Mouse (Mus musculus) WW6 (cell line): ENCODE results near the gene Hist1h1d.
"Not testable (repeated sequence)": the region's sequence is repeated elsewhere in the genome, so short reads cannot be mapped to it uniquely, and the experiment has no call there.

Source experiments
- DNase-seq: peaks from one replicate; pipeline ENCODE4 v3.0.0-alpha.2; 2013; ENCODE audit warnings: low read depth, low spot score

The Hist1h1d gene

DNA sequence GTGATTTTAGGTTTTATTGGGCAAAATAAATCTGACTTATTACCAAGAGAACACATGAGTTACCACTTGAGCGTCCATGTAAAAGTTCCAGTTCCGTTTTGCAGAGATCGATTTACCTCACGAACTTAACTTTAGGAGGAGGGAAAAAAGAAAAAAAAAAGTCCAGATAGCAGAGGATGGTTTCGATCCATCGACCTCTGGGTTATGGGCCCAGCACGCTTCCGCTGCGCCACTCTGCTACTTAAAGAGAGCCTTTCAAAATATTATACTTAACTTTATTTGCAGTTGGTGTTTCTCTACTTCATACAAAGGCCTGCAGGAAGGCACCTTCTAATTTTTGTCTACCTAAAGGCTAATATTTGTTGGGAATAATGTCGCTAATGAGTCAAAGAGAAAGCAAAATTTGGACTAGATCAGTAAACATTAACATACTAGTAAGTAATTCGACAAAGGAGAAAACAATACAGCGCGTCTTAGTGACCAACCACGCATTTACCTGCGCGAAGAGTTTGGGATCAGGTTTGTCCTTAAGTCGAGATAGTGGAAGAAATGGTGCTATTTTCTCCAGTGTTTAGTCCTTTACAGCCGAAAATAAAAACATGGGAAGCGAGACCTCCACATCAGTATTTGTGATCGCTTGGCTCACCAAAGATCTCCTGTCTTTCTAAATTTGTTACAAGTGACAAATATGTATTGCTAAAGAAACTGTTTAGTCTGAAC is 22.7 kb upstream of the Hist1h1d start:
- no peak for DNase-seq

- DNase-seq: no peak
Observed at GRCm38 (mm10) chr13:23530901-23531875, 21.9 kb upstream of the Hist1h1d start, which contains the start of gene Hist1h4h. Gene Hist1h4h (plus strand): TSS chr13:23531050.

DNA sequence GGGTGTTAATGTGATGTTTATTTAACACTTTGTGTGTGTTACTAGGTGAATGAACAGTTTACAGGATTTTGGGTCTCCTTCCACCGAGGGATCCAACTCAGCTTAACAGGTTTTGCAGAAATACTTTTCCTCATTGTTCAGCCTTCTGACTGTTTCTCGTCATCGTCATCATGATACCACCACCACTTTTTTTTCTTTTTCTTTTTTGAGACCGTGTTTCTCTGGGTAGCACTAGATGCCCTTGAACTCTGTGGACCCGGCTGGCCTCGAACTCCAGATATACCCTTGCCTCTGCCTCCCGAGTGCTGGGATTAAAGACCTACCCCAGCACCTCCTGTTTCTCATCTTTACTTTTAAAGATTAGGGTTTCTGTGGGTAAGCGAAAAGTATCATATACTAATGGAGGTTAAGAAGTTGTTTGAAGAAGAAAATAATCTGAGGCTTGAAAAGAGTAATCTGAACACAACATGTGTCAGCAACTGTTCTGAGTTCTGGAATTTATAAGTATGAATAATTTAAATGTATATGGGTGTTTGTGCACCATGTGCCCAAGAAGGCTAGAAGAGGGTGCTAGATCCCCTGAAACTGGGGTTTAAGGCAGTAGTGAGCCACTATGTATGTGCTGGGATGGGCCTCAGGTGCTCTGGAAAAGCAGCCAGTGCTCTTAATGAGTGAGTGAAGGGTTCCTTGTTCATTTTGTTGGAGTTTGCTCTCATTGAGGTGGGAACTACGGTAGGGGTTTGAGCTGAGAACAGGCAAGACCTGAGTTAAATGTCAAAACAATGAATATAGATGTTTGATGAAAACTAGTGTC is 20.6 kb upstream of the Hist1h1d start:
- no peak for DNase-seq

- DNase-seq: not testable (repeated sequence)
Observed at GRCm38 (mm10) chr13:23533560-23534367, 19.3 kb upstream of the Hist1h1d start, which contains the start of gene Hist1h2af. Gene Hist1h2af (plus strand): TSS chr13:23533906.

GRCm38 (mm10) chr13:23534368-23535131 is 18.5 kb upstream of the Hist1h1d start:
- DNase-seq: no peak

DNA sequence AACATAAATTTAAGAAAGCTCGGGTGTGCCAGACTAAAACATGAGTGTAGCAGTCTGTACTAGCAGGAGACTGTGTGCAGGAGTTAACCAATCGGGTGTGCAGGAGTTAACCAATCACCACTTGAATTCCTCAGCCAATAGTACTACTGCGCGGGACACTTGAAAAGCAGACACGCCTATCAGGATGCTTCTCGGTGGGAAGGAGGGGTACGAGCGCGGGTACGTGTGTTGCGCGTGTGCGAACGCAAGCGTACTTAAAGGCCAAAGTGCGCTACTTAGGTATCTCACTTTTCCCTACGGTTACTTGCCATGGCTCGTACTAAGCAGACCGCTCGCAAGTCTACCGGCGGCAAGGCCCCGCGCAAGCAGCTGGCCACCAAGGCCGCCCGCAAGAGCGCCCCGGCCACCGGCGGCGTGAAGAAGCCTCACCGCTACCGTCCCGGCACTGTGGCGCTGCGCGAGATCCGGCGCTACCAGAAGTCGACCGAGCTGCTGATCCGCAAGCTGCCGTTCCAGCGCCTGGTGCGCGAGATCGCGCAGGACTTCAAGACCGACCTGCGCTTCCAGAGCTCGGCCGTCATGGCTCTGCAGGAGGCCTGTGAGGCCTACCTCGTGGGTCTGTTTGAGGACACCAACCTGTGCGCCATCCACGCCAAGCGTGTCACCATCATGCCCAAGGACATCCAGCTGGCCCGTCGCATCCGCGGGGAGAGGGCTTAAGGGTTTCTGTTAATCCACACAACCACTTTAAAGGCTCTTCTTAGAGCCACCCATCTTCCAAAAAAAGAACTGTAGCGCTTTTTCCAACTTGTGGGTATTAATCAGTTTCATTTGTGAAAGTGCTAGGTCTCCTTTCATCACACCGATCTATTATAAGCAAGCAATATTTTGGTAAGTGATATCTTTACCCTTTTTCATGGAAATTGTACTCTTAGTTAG is 17.7 kb upstream of the Hist1h1d start, which contains the start of gene Hist1h3g:
Hist1h3g (plus strand) TSS at position 286 of the 939 bp plus-strand sequence.
- DNase-seq: not testable (repeated sequence)

DNA sequence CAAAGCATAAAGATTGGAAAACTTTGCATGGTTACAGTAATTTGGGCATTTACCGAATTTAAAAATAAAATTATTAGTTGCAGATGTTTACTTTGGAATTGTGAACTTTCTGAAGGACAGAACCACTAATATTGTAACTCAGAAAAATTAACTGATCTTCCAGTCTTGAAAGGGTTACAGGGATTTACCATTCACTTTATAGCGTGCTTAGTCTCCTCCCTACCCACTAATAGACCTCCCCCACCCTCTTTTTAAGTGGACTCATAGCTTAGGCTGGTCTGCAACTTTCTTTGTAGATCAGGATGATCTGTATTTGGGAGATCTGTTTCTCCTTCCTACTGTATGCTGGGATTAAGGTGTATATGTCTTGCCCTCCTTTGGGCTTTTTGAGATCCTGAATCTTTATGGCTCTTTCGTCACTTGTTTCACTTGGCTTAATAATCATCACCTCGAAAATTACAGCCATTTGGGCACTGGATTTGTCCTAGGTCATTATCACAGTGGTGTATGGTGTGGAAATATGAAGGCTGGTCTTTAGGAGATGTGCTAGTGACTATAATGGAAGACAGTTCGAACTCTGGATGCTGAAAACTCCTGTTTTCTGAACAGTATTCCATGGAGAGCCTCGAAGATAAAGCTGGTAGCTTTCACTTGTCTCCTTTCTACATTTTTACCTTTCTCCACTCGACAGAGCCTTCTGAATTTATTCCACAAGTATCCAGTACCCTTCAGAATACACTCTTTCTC is 16.8 kb upstream of the Hist1h1d start:
- DNase-seq: no peak

DNA sequence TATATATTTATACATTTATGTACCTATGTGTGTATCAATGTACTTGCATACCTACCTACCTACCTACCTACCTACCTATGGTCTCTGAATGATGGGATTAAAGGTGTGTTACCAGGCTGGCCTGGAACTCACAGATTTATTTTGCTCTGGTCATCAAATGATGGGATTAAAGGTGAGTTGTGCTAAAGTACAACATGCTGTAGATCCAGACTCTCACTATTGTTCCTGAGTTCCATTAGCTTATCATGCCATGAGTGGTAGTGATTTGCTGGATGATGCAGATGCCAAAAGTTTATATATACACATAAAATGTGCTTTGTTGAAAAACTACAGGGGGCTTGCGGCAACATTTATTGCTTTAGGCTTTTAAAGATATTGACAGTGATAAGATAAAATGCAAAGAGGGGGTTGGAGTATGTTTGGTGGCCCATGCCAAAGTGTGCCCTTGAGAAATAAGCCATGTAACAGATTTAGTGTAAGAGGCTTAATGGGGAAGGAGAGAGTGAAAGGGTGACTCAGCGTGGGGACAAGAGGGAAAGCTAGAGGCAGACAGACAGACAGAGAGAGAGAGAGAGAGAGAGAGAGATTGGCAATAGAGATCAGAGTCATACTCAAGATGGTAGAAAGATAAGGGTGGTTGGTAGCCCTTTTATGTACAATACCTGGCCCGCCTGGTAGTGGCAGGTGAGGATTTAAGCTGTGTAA is 15.9 kb upstream of the Hist1h1d start:
- no peak for DNase-seq

GRCm38 (mm10) chr13:23538249-23538648 is 14.8 kb upstream of the Hist1h1d start:
- no peak for DNase-seq

DNA sequence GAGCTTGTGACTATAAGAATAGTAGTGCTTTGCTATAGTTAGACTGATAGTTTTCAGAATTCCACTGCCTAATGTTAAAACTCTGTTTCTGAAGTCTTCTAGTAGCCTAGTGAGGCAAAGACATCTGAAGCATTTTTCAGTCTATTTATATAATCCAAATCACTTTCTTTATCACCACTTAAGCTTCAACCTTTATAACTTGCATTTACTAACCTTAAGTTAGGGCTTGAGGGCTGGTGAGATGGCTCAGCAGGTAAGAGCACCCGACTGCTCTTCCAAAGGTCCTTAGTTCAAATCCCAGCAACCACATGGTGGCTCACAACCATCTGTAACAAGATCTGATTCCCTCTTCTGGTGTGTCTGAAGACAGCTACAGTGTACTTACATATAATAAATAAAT is 13.2 kb upstream of the Hist1h1d start:
- not testable (repeated sequence) for DNase-seq

GRCm38 (mm10) chr13:23541497-23541896 is 11.6 kb upstream of the Hist1h1d start:
- DNase-seq: no peak

GRCm38 (mm10) chr13:23542225-23542980 is 10.7 kb upstream of the Hist1h1d start:
- DNase-seq: not testable (repeated sequence)

GRCm38 (mm10) chr13:23542999-23543607 is 10.0 kb upstream of the Hist1h1d start, which contains the start of gene Hist1h2bh:
Gene Hist1h2bh (minus strand): TSS chr13:23543392.
- not testable (repeated sequence) for DNase-seq

DNA sequence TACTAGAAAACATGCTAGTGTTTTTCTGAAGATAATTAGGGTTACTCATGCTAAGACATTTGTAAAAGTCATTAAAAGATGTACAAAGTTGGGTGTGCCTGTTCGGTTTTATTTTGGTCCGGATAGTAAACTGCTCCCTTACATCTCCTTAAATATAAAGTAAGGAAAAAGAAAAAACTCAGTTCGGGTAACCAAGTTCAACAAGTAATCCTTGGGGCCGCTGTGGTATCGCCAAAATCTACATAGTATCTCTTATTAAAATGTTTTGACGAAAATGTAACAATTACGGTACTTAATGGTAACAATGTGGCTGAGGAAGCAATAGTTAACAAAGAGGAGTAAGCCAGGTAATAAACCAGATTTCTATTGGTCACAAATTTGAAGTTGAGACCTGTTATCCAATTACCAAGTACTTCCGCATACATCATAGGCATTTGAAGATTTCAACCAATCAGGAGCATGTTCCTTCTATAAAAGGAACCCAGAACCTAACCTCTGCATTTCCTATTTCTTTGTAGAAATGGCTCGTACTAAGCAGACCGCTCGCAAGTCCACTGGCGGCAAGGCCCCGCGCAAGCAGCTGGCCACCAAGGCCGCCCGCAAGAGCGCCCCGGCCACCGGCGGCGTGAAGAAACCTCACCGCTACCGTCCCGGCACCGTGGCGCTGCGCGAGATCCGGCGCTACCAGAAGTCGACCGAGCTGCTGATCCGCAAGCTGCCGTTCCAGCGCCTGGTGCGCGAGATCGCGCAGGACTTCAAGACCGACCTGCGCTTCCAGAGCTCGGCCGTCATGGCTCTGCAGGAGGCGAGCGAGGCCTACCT is 8.9 kb upstream of the Hist1h1d start, which contains the start of gene Hist1h3f:
Hist1h3f (plus strand) TSS at position 88 of the 822 bp plus-strand sequence.
- DNase-seq: no peak

GRCm38 (mm10) chr13:23544787-23545120 is 8.3 kb upstream of the Hist1h1d start:
- DNase-seq: not testable (repeated sequence)
